Mouse (Mus musculus): ENCODE measurements around the gene Mpzl1.

- TF ChIP-seq CTCF (IDR thresholded peaks at IDR 0.05; ENCODE audit: insufficient read depth, low read length): no peak
- no peak for TF ChIP-seq POLR2A (IDR thresholded peaks at IDR 0.05; ENCODE audit: borderline replicate concordance, extremely low read depth, low read depth, low read length)
Observed at GRCm38 (mm10) chr1:165677558-165677957, 43.2 kb upstream of the Mpzl1 start.

Measured in lung, adult 2 months (tissue).